Mouse (Mus musculus) G1E (cell line): ENCODE results near the gene Hoxb3. TPM values are rescaled to one million over a fixed set of nuclear protein-coding genes. Genes with fewer than 3 reads are reported as not detected.

Experiments used
- ATAC-seq: 2 replicates; pipeline ENCODE4 v1.8.0; 2016; ENCODE audit warnings: mild to moderate bottlenecking; ENCODE audit not compliant: insufficient number of reproducible peaks, poor library complexity, low FRiP score, severe bottlenecking; ENCODE audit errors: extremely low read depth
- DNase-seq: peaks from one replicate; pipeline ENCODE4 v3.0.0; 2012; ENCODE audit warnings: low spot score
- H3K27me3 ChIP-seq: 2 replicates; pipeline ENCODE4 v1.6.1; 2012; ENCODE audit warnings: mild to moderate bottlenecking, low read length, inconsistent platforms; ENCODE audit not compliant: insufficient read depth
- H3K36me3 ChIP-seq: replicated peaks from 2 replicates; pipeline ENCODE3; 2012; ENCODE audit warnings: mild to moderate bottlenecking, inconsistent platforms
- H3K4me1 ChIP-seq: 2 replicates; pipeline ENCODE4 v1.6.1; 2012; ENCODE audit warnings: low read depth, low read length, inconsistent platforms, mixed read lengths; ENCODE audit not compliant: insufficient read depth
- H3K4me3 ChIP-seq: 2 replicates; pipeline ENCODE4 v1.5.1; 2012; ENCODE audit warnings: low read depth, mild to moderate bottlenecking, inconsistent platforms, low read length, moderate library complexity, mixed read lengths
- H3K9me3 ChIP-seq: replicated peaks from 2 replicates; pipeline ENCODE4 v1.6.1; 2012; ENCODE audit warnings: inconsistent platforms
- CTCF ChIP-seq: IDR thresholded peaks from 2 replicates; pipeline ENCODE4 v1.5.1; 2012; ENCODE audit warnings: low read depth, low read length, inconsistent platforms, mixed read lengths
- GATA1 ChIP-seq: IDR thresholded peaks from 2 replicates; pipeline ENCODE4 v1.6.1; 2012; ENCODE audit warnings: borderline replicate concordance, low read length, inconsistent platforms, mixed read lengths
- GATA2 ChIP-seq: IDR thresholded peaks from 2 replicates; pipeline ENCODE4 v1.6.1; 2012; ENCODE audit warnings: low read depth, low read length, inconsistent platforms, borderline replicate concordance
- POLR2AphosphoS5 ChIP-seq: IDR thresholded peaks from 2 replicates; pipeline ENCODE4 v1.6.1; 2012; ENCODE audit warnings: low read depth, low read length, inconsistent platforms; ENCODE audit not compliant: insufficient replicate concordance
- TAL1 ChIP-seq: conservative IDR thresholded peaks from 2 replicates; pipeline ENCODE4 v1.6.1; 2012; ENCODE audit warnings: low read depth, low read length, inconsistent platforms, mixed read lengths
- polyA plus RNA-seq: library from polyadenylated mRNA; stranded (reverse); fragments of >175 nt; gene quantifications from 2 replicates; pipeline ENCODE4 v1.2.3, GENCODE M21; 2012
- total RNA-seq, 2 experiments: library from RNA; stranded (forward) in 1 of 2; stranded (reverse) in 1 of 2; fragments of 200-1000 nt in 1 of 2; fragments of >200 nt in 1 of 2; fragmentation: Nextera tagmentation in 1 of 2; gene quantifications; 2 replicates each; pipeline ENCODE4 v1.2.3; 2014 to 2017

Gene Hoxb3
- total and polyA plus RNA-seq, 3 experiments = 0.08 to 0.16 TPM; not detected in 1

DNA sequence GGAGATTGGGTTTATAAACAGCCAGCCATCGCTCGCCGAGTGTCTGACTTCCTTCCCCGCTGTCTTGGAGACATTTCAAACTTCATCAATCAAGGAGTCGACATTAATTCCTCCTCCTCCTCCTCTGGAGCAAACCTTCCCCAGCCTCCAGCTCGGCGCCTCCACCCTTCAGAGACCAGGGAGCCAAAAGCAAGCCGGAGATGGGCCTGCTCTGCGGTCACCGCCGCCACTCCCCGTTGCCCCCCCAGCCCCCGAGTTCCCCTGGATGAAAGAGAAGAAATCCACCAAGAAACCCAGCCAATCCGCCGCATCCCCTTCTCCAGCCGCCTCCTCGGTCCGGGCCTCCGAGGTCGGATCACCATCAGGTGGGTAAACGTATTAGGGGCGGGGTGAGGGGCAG lies 28.7 kb downstream of the Hoxb3 start:
- no peak overlapping the region for H3K4me3 ChIP-seq
- no peak for TF ChIP-seq TAL1
- no peak for TF ChIP-seq GATA1
- TF ChIP-seq GATA2 = no peak
- no peak for TF ChIP-seq CTCF
- TF ChIP-seq POLR2AphosphoS5 = no peak
- DNase-seq = no peak
- no peaks in the 10 kb centered on the region; the same call in 1 of the 2 replicates for H3K4me1 ChIP-seq
- H3K36me3 ChIP-seq = no peaks in the 10 kb centered on the region
- no peaks in the 10 kb centered on the region for H3K9me3 ChIP-seq
- ATAC-seq = no peak
- H3K27me3 ChIP-seq = peaks cover 48% of the 10 kb centered on the region

DNA sequence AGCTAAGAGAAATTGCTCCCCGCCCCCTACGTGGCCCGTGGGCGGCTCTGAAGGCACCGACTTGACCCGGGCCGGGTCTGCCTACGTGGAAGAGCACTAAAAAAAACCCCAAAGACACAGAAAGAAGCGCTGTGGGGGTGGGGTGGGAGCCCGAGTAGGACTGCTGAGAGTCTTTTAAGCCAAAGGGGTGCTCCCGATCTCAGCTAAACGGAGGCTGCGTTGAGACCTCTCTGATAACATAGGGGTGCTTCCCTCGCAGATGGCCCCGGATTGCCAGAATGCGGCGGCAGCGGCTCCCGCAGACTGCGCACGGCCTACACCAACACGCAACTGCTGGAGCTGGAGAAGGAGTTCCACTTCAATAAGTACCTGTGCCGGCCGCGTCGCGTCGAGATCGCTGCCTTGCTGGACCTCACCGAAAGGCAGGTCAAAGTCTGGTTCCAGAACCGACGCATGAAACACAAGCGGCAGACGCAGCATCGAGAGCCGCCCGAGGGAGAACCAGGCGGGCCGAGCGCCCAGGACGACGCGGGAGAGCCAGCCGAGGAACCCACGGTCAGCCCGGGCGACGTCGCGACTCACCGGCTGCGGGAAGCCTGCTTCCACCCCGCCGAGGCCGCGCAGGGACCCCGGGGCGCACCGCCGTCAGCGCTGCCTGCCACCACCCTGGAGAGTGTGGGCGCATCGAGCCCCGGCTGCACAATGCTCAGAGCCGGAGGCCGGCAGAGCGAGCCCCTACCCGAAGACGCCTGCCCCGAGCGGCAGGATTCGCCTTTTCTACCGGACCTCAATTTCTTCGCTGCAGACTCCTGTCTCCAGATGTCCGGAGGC lies 29.8 kb downstream of the Hoxb3 start:
- Histone ChIP-seq H3K9me3 (no peaks in the 10 kb centered on the region), H3K36me3 (no peaks in the 10 kb centered on the region), H3K4me1 (no peaks in the 10 kb centered on the region; the same call in 1 of the 2 replicates), H3K27me3 (peaks cover 46% of the 10 kb centered on the region), H3K4me3 (no peak overlapping the region)
- ATAC-seq (no peak), DNase-seq (no peak)
- TF ChIP-seq GATA2 (no peak), POLR2AphosphoS5 (no peak), CTCF (no peak), TAL1 (no peak), GATA1 (no peak)

DNA sequence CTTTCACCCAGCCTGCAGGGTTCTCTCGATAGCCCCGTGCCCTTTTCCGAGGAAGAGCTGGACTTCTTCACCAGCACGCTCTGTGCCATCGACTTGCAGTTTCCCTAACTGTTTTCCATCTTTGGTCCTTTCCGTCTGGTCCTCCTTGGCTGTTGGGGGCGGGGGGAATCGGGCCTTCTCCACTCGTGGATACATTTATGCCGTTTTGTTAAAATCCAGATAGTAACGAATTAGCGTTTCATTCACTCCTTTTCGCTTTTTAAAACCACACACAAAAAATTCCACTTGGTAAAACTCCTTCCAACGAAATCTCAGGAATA lies 30.4 kb downstream of the Hoxb3 start:
- no peak for ATAC-seq
- no peak overlapping the region for H3K4me3 ChIP-seq
- TF ChIP-seq CTCF (no peak), TAL1 (no peak), GATA1 (no peak), GATA2 (no peak), POLR2AphosphoS5 (no peak)
- no peak for DNase-seq
- H3K27me3 ChIP-seq = peaks cover 42% of the 10 kb centered on the region
- H3K9me3 ChIP-seq = no peaks in the 10 kb centered on the region
- H3K36me3 ChIP-seq = no peaks in the 10 kb centered on the region
- no peaks in the 10 kb centered on the region; the same call in 1 of the 2 replicates for H3K4me1 ChIP-seq

DNA sequence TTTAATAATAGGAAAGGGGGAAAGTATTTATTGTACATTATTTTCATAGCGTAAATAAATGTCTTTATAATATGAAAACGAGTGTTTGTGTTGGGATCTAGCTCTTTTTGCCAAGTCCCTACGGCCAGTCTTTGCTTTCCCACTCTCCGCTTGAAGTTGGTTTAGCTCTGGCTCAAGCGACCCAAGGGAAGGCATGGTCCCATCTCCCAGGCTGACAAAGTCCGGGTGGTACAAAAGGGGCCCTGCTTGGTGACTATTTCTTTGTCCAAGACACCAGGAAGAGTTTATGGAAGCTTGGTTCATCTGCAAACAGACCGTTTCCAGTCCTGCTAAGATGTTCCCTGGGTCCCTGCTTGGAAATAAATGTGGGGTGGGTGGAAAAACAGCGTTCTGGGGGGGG lies 30.8 kb downstream of the Hoxb3 start:
- no peak overlapping the region for H3K4me3 ChIP-seq
- TF ChIP-seq CTCF = no peak
- no peak for TF ChIP-seq TAL1
- no peak for TF ChIP-seq POLR2AphosphoS5
- no peak for TF ChIP-seq GATA2
- TF ChIP-seq GATA1 = no peak
- no peaks in the 10 kb centered on the region for H3K36me3 ChIP-seq
- H3K27me3 ChIP-seq = peaks cover 40% of the 10 kb centered on the region
- DNase-seq = no peak
- H3K4me1 ChIP-seq = no peaks in the 10 kb centered on the region; the same call in 1 of the 2 replicates
- H3K9me3 ChIP-seq = no peaks in the 10 kb centered on the region
- no peak for ATAC-seq

DNA sequence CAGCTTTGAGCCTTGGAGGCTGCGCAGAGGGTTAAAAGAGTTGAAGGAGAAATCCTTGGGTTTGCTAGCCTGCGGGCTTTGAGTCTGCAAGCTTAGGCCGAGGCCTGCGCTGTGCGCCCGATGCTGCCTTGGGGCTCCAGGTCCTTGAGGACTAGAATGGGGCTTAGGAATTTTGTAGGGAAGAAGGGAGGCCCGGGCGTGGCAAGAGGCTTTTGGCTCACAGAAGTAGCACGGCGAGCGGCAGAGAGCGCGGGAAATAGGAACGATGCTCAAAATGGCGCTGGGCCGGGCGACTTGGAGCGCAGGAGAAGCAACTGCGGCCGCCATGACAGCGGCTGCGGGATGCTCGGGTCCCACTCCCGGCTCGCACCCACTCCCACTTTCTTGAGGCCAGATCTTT lies 31.2 kb downstream of the Hoxb3 start:
- Histone ChIP-seq H3K36me3 (no peaks in the 10 kb centered on the region), H3K9me3 (no peaks in the 10 kb centered on the region), H3K4me1 (no peaks in the 10 kb centered on the region; the same call in 1 of the 2 replicates), H3K27me3 (peaks cover 38% of the 10 kb centered on the region), H3K4me3 (no peak overlapping the region)
- DNase-seq = no peak
- no peak for TF ChIP-seq CTCF
- TF ChIP-seq GATA1 = no peak
- TF ChIP-seq TAL1 = no peak
- no peak for TF ChIP-seq GATA2
- TF ChIP-seq POLR2AphosphoS5 = no peak
- ATAC-seq = no peak

DNA sequence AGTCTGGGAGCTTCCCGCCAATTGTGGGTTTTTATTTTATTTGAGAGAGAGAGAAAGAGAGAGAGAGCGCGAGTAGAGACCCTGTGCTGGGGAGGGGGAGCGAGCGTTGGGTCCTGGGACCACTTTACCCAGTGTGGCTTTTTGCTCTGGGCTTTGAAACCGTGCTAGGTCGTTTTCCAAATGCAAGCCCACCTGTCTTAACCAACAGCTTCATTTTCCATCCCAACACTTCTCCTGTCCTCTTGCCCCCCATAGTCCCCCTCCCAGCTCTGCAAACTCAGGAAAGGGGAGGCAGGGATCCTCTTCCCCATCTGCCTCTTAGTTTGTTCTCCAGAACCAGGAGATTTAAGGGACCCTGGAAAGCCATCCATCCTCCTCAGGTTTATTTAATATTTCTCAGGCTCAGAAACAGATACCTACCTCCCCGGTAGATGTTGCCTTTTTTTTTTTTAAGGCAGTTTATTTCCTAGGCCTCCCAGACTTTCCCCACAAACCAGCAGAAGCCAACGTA lies 31.7 kb downstream of the Hoxb3 start:
- no peaks in the 10 kb centered on the region; the same call in 1 of the 2 replicates for H3K4me1 ChIP-seq
- no peaks in the 10 kb centered on the region for H3K36me3 ChIP-seq
- peaks cover 33% of the 10 kb centered on the region for H3K27me3 ChIP-seq
- H3K4me3 ChIP-seq = no peak overlapping the region
- TF ChIP-seq TAL1 (no peak), POLR2AphosphoS5 (no peak), GATA1 (no peak), GATA2 (no peak), CTCF (no peak)
- no peak for DNase-seq
- no peak for ATAC-seq
- no peaks in the 10 kb centered on the region for H3K9me3 ChIP-seq

DNA sequence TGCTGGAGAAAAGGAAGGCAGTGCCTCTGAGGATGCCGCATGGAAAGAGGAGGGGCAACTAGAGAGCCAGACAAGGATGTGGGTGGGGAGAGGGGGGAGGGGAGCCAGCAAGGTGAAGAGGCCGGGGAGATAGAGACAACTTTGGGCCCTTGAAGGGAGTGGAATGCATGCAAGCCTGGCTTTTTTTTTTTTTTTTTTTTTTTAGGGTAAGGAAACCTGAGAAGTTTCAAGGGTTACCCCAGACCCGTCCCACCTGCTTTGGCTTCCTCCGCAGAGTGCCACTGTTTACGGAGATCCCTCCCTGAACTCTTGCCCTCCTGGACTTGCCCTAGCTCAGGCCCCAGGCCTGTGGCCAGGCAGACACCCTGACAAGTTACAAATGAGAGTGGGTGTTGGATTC lies 40.7 kb downstream of the Hoxb3 start:
- H3K27me3 ChIP-seq = peaks cover 31% of the 10 kb centered on the region
- no peaks in the 10 kb centered on the region for H3K36me3 ChIP-seq
- H3K4me3 ChIP-seq = no peak overlapping the region
- ATAC-seq (no peak), DNase-seq (no peak)
- H3K4me1 ChIP-seq = no peaks in the 10 kb centered on the region
- no peaks in the 10 kb centered on the region for H3K9me3 ChIP-seq
- TF ChIP-seq GATA2 = no peak
- TF ChIP-seq GATA1 = no peak
- TF ChIP-seq TAL1 = no peak
- no peak for TF ChIP-seq CTCF
- TF ChIP-seq POLR2AphosphoS5 = no peak
